Mouse (Mus musculus) lung, adult 2 months (tissue): ENCODE data around the gene Gm42957.

Experiments used
- CTCF ChIP-seq: fragments of 200-500 bp; IDR thresholded peaks from 2 replicates; pipeline ENCODE4 v1.5.1; 2011; ENCODE audit warnings: mild to moderate bottlenecking, low read length, control low read depth; ENCODE audit not compliant: insufficient read depth
- POLR2A ChIP-seq: fragments of 200-500 bp; IDR thresholded peaks from 2 replicates; pipeline ENCODE4 v1.6.1; 2011; ENCODE audit warnings: low read depth, mild to moderate bottlenecking, control low read depth, low read length, borderline replicate concordance; ENCODE audit errors: extremely low read depth

GRCm38 (mm10) chr3:96647365-96647764 lies 12.1 kb downstream of the Gm42957 start:
- TF ChIP-seq POLR2A, result no peak
- TF ChIP-seq CTCF, result no peak
